Mouse (Mus musculus): Measurements from ENCODE around the gene Add3. TPM values are rescaled to one million over a fixed set of nuclear protein-coding genes. Genes with fewer than 3 reads are reported as not detected.

Gene Add3
- polyA plus RNA-seq (2015; fragmentation: Nextera tagmentation; extraction: Ambion mirVana): 35.8 and 35.9 TPM in 2 replicates

DNA sequence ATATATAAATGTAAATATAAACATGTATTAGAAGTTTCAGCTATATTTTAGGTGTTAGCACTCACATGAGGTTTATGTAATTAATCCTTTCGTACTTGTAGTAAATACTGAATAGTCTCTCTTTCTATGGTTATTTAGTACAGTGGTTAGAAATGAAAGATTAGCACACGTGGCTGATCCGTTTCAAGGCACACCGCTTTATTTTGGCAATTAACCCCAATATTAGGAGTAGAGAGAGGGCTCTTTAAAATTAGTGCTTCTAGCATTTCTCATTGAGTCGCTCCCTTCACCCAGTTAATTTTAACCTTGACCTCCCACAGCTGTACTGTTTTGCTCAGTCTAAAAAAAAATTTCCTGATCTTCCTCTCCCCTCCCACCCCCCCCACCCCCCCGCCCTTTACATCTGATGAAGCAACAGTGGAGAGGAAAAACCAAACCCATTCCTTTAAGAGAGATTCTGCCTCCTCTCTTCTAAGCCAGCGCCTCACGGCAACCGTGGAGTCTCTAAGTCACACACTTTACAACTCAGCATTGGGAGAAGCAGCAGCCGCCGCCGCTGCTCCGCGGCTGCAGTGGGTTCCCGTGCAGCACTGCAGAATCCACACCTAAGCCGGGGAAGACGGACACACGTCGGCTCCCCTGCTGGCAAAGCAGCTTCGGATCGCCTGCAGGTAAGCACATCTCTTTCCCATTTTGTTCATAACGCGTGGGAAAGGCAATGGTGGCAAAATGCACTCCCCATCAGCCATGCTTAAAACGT, at the start of gene Add3:
TSS of gene Add3 (plus strand) at position 400 of the 760 bp plus-strand sequence.
- peak within 1 kb of the TSS; percentile 92 for H3K4me3 ChIP-seq
- 6% methylated on average over 24 of the region's 24 CpGs for WGBS
- H3K4me2 ChIP-seq: peak within 1 kb of the TSS; percentile 95
- H3K9ac ChIP-seq: peak within 1 kb of the TSS; percentile 85
- peaks cover 26% of the 10 kb centered on the region for H3K4me1 ChIP-seq (replicated peaks)
- peaks cover 17% of the 10 kb centered on the region for H3K27me3 ChIP-seq
- H3K36me3 ChIP-seq: no peaks in the 10 kb centered on the region
- H3K27ac ChIP-seq: peak within 1 kb of the TSS; percentile 19
- H3K9me3 ChIP-seq: no peaks in the 10 kb centered on the region
- no peak for ATAC-seq (ENCODE audit: low FRiP score)

DNA sequence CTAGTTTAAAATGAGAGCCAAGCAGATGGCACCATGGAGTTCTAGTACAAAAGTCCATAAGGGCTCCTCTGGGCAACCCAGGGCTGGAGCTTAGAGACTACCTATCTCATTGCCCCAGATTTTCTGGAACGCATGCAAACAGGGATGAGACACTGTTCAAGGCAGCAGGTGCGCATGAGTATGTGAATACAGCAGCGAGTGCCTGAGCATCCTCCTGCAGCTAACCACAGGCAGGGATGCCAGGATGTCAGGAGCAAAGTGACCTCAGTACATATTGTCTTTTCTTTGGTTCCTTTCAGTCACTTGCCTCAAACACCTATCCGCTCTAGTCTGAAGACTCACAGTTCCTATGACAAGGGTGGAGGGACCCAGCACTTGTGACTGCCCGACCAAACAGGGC, 49.6 kb upstream of the Add3 start:
- Histone ChIP-seq H3K4me3 (no peak overlapping the region), H3K36me3 (no peaks in the 10 kb centered on the region), H3K27me3 (no peaks in the 10 kb centered on the region), H3K27ac (no peak overlapping the region), H3K9ac (no peak overlapping the region), H3K4me1 (replicated peaks) (peaks cover 21% of the 10 kb centered on the region), H3K9me3 (no peaks in the 10 kb centered on the region), H3K4me2 (no peak overlapping the region)
- ATAC-seq (ENCODE audit: low FRiP score): no peak
- WGBS: 92% methylated on average over 5 of the region's 5 CpGs

DNA sequence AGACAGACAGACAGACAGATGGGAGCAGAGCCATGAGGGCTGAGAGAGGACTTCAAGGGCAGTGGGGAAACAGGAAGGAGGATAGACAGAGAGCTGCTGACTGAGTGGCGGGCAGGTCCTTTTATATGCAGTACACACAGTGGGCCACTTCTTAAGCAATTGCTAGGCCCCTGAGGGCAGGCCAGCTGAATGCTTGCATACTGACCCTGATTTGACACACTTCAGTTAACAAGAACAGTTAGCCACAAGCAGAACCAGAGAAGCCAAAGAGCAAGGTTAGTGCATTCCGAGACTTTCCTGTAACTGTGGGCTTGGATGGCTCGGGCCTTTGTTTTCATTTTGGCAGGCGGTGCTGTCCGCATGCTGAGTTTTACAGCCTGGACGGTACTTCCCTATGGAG, 48.0 kb upstream of the Add3 start:
- H3K27me3 ChIP-seq: no peaks in the 10 kb centered on the region
- WGBS: 54% methylated on average over 6 of the region's 6 CpGs
- H3K4me3 ChIP-seq: no peak overlapping the region
- no peak overlapping the region for H3K4me2 ChIP-seq
- no peaks in the 10 kb centered on the region for H3K36me3 ChIP-seq
- H3K9ac ChIP-seq: no peak overlapping the region
- peaks cover 15% of the 10 kb centered on the region for H3K4me1 ChIP-seq (replicated peaks)
- H3K9me3 ChIP-seq: no peaks in the 10 kb centered on the region
- no peak for ATAC-seq (ENCODE audit: low FRiP score)
- no peak overlapping the region for H3K27ac ChIP-seq

DNA sequence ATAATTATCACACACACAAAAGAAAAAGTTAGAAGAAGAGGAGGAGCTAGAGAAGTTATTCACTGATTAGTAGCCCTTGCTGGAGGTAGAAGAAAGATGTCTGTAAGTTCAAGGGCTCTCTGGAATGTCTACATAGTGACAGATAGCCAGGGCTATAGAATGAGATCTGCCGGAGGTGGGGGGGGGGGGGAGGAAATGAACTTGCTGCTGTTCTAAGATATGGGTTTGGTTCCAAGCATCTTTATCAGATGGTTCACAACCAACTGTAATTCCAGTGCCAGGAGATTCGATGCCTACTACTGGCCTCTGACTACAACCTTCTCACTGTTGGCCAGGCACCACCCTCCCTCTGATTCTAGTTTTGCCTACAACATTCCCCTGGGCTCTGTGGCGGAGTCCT, 46.9 kb upstream of the Add3 start:
- H3K27me3 ChIP-seq: no peaks in the 10 kb centered on the region
- no peaks in the 10 kb centered on the region for H3K36me3 ChIP-seq
- no peak overlapping the region for H3K4me3 ChIP-seq
- no peak overlapping the region for H3K27ac ChIP-seq
- 87% methylated on average over 3 of the region's 3 CpGs for WGBS
- ATAC-seq (ENCODE audit: low FRiP score): no peak
- no peaks in the 10 kb centered on the region for H3K9me3 ChIP-seq
- 0 out of 2 replicates have a peak, but pooled peaks cover 6% of the 10 kb centered on the region for H3K4me1 ChIP-seq (replicated peaks)
- H3K9ac ChIP-seq: no peak overlapping the region
- no peak overlapping the region for H3K4me2 ChIP-seq

DNA sequence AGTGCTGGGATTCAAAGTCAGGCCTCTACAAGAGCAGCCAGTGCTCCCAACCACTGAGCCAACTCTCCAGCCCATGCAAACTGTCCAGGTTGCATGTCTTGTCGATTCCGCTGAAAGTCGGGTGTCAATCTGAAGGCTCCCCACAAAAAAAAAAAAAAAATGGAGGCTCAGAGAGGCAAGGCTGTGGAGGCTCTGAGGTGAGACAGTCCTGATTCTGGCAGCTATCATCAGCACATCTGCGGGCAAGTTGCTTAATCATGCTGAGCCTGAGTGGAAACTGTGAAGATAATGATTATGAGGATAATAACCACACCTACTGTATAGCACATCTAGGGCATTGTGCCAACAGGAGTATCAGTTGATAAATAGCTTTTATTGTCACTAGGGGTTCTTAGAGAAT, 45.6 kb upstream of the Add3 start:
- H3K9ac ChIP-seq: no peak overlapping the region
- no peaks in the 10 kb centered on the region for H3K36me3 ChIP-seq
- no peak overlapping the region for H3K27ac ChIP-seq
- no peaks in the 10 kb centered on the region for H3K9me3 ChIP-seq
- no peaks in the 10 kb centered on the region for H3K27me3 ChIP-seq
- H3K4me3 ChIP-seq: no peak overlapping the region
- no peak for ATAC-seq (ENCODE audit: low FRiP score)
- 0 out of 2 replicates have a peak, but pooled peaks cover 6% of the 10 kb centered on the region for H3K4me1 ChIP-seq (replicated peaks)
- H3K4me2 ChIP-seq: no peak overlapping the region
- WGBS: 92% methylated on average over 4 of the region's 4 CpGs

DNA sequence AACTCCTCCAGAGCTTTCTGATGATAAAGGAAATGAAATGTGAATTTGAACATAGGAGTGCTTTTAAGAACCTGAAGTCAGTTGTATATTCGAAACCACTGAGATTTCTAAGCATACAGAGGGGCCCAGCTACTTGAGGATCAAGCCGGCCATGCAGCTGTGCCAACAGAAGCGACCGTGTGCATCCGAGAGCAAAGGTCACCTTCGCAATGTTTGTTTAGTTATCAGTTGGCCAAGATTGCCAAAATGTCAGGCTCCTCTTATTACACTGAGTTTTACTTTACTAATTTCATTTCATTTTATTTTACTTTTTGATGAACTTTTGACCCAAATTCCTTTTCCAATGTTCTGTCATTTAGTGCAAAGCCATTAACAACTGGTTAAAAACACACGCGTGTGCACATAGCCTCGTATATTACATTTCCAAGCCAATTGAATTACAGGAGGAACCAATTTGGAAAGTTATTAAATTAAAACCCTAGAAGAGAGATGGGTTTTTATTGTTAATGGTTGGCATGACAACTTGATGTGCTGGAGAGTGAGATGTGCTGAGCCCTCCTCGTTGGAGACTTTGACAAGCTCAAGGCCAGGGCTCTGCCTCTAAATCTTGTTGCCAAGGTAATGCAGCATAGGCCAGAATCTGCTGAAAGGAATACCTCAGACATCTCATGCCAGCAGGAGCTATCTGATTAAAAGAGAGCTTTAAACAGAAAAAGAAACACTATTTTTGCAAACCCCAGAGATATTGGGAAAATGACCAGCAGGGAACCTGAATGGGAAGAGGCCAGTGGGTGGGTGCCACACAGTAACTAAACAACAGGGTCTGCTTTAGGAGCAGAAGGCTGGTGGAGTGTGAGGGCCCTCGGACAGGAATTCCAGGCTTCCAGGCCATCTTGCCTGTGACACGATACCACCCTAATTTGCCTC, 38.6 kb upstream of the Add3 start:
- H3K9me3 ChIP-seq: no peaks in the 10 kb centered on the region
- H3K27me3 ChIP-seq: no peaks in the 10 kb centered on the region
- H3K4me3 ChIP-seq: no peak overlapping the region
- no peak overlapping the region for H3K4me2 ChIP-seq
- H3K27ac ChIP-seq: no peak overlapping the region
- H3K4me1 ChIP-seq (replicated peaks): peaks cover 4% of the 10 kb centered on the region
- 75% methylated on average over 12 of the region's 12 CpGs for WGBS
- no peaks in the 10 kb centered on the region for H3K36me3 ChIP-seq
- ATAC-seq (ENCODE audit: low FRiP score): no peak
- no peak overlapping the region for H3K9ac ChIP-seq

DNA sequence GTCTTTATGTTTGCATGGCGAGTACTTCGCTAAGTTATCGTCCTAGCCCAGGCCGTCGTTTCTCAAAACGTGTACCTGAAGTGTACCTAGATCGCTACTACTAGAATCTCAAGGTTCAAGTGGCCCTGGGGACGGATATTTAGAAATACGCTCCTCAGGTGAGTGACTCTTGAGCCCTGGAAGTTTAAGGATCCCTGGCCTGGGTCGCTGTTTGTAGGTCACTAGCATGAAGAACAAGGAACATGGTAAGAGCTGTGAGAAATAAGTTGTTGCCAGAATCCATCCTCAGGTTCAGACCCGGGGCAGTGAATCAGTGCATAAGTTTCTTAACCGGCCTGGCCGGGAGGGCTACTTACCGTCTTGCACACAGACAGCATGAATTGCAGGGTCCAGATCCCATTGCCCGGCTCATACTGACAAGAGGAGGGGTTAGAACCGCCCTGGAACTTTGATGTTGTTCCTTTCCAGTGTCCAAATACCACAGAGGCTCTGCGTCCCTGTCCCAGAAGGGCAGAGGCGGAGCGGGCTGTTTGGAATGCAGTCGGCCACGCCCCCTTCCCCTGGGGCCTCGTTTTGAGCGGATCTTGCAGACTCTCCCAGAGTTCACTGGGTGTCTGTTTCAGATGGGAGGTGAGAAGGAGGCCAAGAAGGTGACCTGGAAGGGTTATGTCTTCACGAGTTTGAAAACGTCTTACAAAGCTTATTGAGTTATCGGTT, 34.7 kb upstream of the Add3 start:
- no peak for ATAC-seq (ENCODE audit: low FRiP score)
- Histone ChIP-seq H3K4me1 (replicated peaks) (peaks cover 4% of the 10 kb centered on the region), H3K9me3 (no peaks in the 10 kb centered on the region), H3K27me3 (no peaks in the 10 kb centered on the region), H3K4me2 (no peak overlapping the region), H3K9ac (no peak overlapping the region), H3K27ac (no peak overlapping the region), H3K36me3 (no peaks in the 10 kb centered on the region), H3K4me3 (no peak overlapping the region)
- 50% methylated on average over 26 of the region's 26 CpGs for WGBS

DNA sequence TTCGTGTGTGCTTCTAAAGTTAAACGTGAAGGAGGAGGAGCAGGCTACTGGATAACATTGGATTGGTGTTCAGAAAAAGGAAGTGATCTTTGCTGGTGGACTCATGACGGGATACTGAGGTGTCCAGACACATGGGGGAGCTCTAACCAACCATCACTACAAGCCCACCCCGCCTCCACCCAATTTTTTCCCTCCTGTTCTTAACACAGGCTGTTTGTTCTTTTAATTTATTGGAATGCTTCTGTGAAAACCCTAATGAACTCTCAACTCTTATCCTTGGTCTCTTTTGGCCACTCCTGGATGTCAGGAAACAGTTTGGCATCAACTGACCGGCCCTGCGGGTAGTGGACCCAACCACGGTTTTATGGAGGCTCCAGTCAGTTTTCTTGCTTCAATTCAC, 33.3 kb upstream of the Add3 start:
- Histone ChIP-seq H3K27ac (no peak overlapping the region), H3K4me1 (replicated peaks) (peaks cover 4% of the 10 kb centered on the region), H3K36me3 (no peaks in the 10 kb centered on the region), H3K9me3 (no peaks in the 10 kb centered on the region), H3K4me3 (no peak overlapping the region), H3K9ac (no peak overlapping the region), H3K4me2 (no peak overlapping the region), H3K27me3 (no peaks in the 10 kb centered on the region)
- WGBS: 88% methylated on average over 7 of the region's 7 CpGs
- ATAC-seq (ENCODE audit: low FRiP score): no peak

DNA sequence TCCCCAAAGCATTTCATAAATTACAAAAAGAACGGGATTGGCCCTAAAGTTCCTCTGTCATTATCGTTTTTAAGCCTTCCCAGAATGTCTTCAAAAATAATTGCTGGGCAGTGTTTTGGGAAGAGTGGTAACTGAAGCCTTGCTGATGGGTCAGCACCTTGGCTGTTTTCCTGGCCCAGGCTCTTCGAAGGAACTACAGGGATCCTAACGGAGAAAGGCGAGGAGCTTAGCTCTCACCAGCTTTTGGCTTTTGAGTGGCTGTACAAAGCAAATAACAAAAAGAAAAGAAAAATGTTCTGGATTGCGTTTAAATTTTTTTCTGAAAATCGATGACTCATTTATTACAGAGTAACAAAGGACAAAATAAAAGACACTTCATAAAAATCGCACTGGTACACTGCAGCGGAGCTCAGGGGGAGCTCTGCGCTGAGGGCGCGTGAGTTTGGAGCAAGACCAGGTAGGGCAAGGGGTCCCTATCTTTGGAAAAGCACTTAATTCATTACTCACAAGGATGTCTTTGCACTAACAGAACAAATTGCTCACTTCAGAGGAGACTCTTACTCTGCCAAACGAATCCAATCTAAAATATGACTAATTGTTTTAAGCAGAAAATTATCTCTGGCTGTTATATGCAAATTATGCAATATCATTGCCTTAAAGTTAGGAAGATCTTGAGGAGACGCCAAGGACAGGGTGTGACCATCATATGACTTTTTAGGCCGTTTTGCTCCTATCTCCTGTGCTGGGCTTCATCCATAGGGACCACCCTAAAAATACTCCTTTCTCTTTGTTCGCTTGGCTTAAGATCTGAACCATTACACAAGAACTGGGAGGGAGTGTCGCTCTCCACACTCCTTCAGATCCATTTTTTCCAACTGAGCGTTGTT, 32.6 kb upstream of the Add3 start:
- no peaks in the 10 kb centered on the region for H3K9me3 ChIP-seq
- H3K4me1 ChIP-seq (replicated peaks): peaks cover 4% of the 10 kb centered on the region
- no peaks in the 10 kb centered on the region for H3K36me3 ChIP-seq
- no peak overlapping the region for H3K9ac ChIP-seq
- H3K27me3 ChIP-seq: no peaks in the 10 kb centered on the region
- no peak for ATAC-seq (ENCODE audit: low FRiP score)
- WGBS: 88% methylated on average over 18 of the region's 18 CpGs
- H3K4me2 ChIP-seq: no peak overlapping the region
- H3K27ac ChIP-seq: no peak overlapping the region
- no peak overlapping the region for H3K4me3 ChIP-seq

DNA sequence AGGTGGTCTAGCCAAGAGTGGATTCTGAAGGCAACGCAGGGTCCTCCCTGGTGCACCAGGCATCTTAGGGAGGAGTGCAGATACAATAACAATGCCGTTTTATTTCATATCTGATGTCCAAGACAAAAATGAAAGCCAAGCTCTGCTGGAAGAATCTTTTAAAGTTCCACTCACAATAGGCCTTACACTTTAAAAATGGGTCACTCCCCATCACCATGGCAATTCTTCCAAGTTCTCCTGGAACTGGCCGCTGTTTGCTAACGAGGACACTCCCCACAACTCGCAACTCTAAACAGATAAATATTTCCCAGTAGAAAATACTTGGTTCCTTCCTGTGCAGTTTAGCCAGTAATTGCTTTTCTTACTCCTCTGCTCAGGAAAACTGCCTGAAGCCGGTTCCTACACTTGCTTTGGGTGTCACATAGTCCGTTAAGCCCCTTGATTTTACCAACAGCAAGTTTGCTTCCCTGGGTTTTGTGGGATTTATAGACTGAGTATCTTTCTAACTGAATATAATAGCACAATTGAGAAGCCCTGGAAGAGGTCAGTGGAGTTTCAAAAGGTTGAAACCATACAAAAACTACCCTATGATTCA, 28.1 kb upstream of the Add3 start:
- Histone ChIP-seq H3K27me3 (no peaks in the 10 kb centered on the region), H3K9me3 (no peaks in the 10 kb centered on the region), H3K4me1 (replicated peaks) (no peaks in the 10 kb centered on the region), H3K36me3 (no peaks in the 10 kb centered on the region), H3K9ac (no peak overlapping the region), H3K4me2 (no peak overlapping the region), H3K27ac (no peak overlapping the region), H3K4me3 (no peak overlapping the region)
- ATAC-seq (ENCODE audit: low FRiP score): no peak
- 66% methylated on average over 7 of the region's 7 CpGs for WGBS

DNA sequence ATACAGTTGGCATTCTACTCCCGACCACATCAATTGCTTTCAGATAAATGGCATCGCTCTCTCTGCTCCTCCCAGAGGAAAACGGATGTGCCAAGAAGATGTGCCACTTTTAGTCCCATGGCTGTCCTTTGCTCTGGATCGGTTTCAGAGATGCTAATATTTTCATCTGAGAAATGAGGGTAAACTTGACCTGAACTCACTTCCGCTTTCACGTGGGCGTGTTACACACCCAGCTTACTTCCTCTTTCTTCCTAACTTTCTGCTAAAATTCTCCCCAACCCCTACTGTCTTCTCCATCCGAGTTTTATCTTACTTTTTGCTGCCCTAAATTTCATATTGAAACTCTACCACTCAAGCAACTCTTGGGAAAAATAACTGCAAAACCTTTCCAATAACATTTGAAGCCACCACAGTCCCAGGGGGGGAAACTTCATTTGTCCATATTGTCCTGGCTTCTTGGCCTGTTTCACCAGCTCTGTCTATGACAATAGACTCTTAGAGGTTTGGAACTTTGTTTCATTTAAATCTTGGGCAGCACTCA, 20.9 kb upstream of the Add3 start:
- no peak for ATAC-seq (ENCODE audit: low FRiP score)
- 93% methylated on average over 8 of the region's 8 CpGs for WGBS

More for the DNA sequence above, 20.9 kb upstream of the Add3 start:
- Histone ChIP-seq H3K27ac (no peak overlapping the region), H3K4me3 (no peak overlapping the region), H3K36me3 (no peaks in the 10 kb centered on the region), H3K27me3 (no peaks in the 10 kb centered on the region), H3K4me1 (replicated peaks) (no peaks in the 10 kb centered on the region), H3K4me2 (no peak overlapping the region), H3K9me3 (no peaks in the 10 kb centered on the region), H3K9ac (no peak overlapping the region)

All from hindbrain, embryonic 13.5 days (tissue).